Mouse (Mus musculus) central nervous system, embryonic 14 days (tissue): ENCODE data around the gene BC005561. TPM values are rescaled to one million over a fixed set of nuclear protein-coding genes. Genes with fewer than 3 reads are reported as not detected.

Source experiments
- polyA plus RNA-seq: library from polyadenylated mRNA; depleted of rRNA; stranded (reverse); fragments of >200 nt; gene quantifications from 2 replicates; pipeline ENCODE4 v1.2.3, GENCODE M21; 2012; rRNA removed

Gene BC005561
- 4.3 and 4.6 TPM in 2 replicates for polyA plus RNA-seq

GRCm38 (mm10) chr5:104508195-104508891 is at the start of gene BC005561:
Gene BC005561, plus strand, starts transcription at chr5:104508352.

GRCm38 (mm10) chr5:104458832-104459705 is 49.1 kb upstream of the BC005561 start, which contains the start of gene Pkd2:
Gene Pkd2, plus strand, starts transcription at chr5:104459450.

Other genes starting within 250 kb of the BC005561 start
- gene Ibsp, start 209.2 kb upstream of the BC005561 start, polyA plus RNA-seq = 27.1 and 44.8 TPM in 2 replicates
- not detected in 2 replicates for gene Mepe, start 183.0 kb upstream of the BC005561 start, polyA plus RNA-seq
- gene Spp1, start 73.2 kb upstream of the BC005561 start, polyA plus RNA-seq = 39.2 and 83.0 TPM in 2 replicates
- gene Pkd2, start 48.9 kb upstream of the BC005561 start, polyA plus RNA-seq = 37.4 and 44.7 TPM in 2 replicates